Mouse (Mus musculus) ES-E14 (cell line): ENCODE results near the gene Arl4c. TPM values are rescaled to one million over a fixed set of nuclear protein-coding genes. Genes with fewer than 3 reads are reported as not detected.

Experiments
- DNase-seq: peaks from one replicate; pipeline ENCODE4 v3.0.0-alpha.2; 2013; ENCODE audit warnings: low read depth, low spot score
- H3K27ac ChIP-seq: 2 replicates; pipeline ENCODE4 v1.5.1; 2012; ENCODE audit warnings: low read depth, mild to moderate bottlenecking, low read length, moderate library complexity, mixed read lengths; ENCODE audit not compliant: poor library complexity, insufficient read depth, severe bottlenecking
- H3K36me3 ChIP-seq: 2 replicates; pipeline ENCODE4 v1.6.1; 2012; ENCODE audit warnings: mild to moderate bottlenecking, low read length, moderate library complexity, mixed read lengths; ENCODE audit not compliant: control insufficient read depth, poor library complexity, insufficient read depth, severe bottlenecking
- H3K4me1 ChIP-seq, 2 experiments: fragments of 150-350 bp in 1 of 2; sonication (generic) in 1 of 2; 2 replicates each; pipeline ENCODE4 v1.6.1; 2012; ENCODE audit warnings: low read length in 2 of 2, mild to moderate bottlenecking in 1 of 2, mixed read lengths in 1 of 2; ENCODE audit not compliant: control insufficient read depth in 2 of 2, insufficient read depth in 2 of 2, poor library complexity in 1 of 2
- H3K4me3 ChIP-seq, 2 experiments: fragments of 150-350 bp in 1 of 2; sonication (generic) in 1 of 2; 2 replicates each; pipeline ENCODE4 v1.5.1; 2012; ENCODE audit warnings: low read length in 2 of 2, low read depth in 1 of 2, mild to moderate bottlenecking in 1 of 2, mixed read lengths in 1 of 2; ENCODE audit not compliant: insufficient read depth in 1 of 2, poor library complexity in 1 of 2, severe bottlenecking in 1 of 2
- H3K9ac ChIP-seq: 2 replicates; pipeline ENCODE4 v1.6.1; 2012; ENCODE audit warnings: low read depth, mild to moderate bottlenecking, low read length, mixed read lengths; ENCODE audit not compliant: poor library complexity, insufficient read depth, severe bottlenecking
- H3K9me3 ChIP-seq: fragments of 150-350 bp; sonication (generic); 2 replicates; pipeline ENCODE4 v1.6.1; 2012; ENCODE audit warnings: low read depth, mild to moderate bottlenecking, low read length; ENCODE audit not compliant: control insufficient read depth, insufficient read depth
- CHD2 ChIP-seq: IDR thresholded peaks from 2 replicates; pipeline ENCODE4 v1.6.1; 2014; ENCODE audit warnings: mild to moderate bottlenecking, low read depth, low read length, inconsistent platforms
- HCFC1 ChIP-seq: IDR thresholded peaks from 2 replicates; pipeline ENCODE4 v1.6.1; 2012; ENCODE audit warnings: low read length, inconsistent platforms, borderline replicate concordance; ENCODE audit not compliant: insufficient read depth
- MAFK ChIP-seq: IDR thresholded peaks from 2 replicates; pipeline ENCODE4 v1.6.1; 2014; ENCODE audit warnings: mild to moderate bottlenecking, low read depth, low read length, inconsistent platforms; ENCODE audit not compliant: insufficient read depth
- ZC3H11A ChIP-seq: IDR thresholded peaks from 2 replicates; pipeline ENCODE4 v1.6.1; 2012; ENCODE audit warnings: low read depth, mild to moderate bottlenecking, inconsistent platforms, low read length, borderline replicate concordance
- ZNF384 ChIP-seq: IDR thresholded peaks from 2 replicates; pipeline ENCODE4 v1.6.1; 2012; ENCODE audit warnings: low read depth, low read length, inconsistent platforms
- in situ Hi-C, 2 experiments: fragments of 600-800 bp; cut with MboI; formaldehyde crosslinking; loops; one replicate each; pipeline ENCODE4 v1.15.1; 2025; ENCODE audit warnings: low sequenced_read_pairs in 2 of 2, inconsistent platforms in 1 of 2; ENCODE audit not compliant: unreplicated experiment in 2 of 2
- total RNA-seq: library from RNA; depleted of rRNA; stranded (reverse); fragments of 300-350 nt; gene quantifications from 2 replicates; pipeline ENCODE4 v1.2.3, GENCODE M21; 2012

The Arl4c gene
- total RNA-seq, 1 experiment: 37.7 TPM

DNA sequence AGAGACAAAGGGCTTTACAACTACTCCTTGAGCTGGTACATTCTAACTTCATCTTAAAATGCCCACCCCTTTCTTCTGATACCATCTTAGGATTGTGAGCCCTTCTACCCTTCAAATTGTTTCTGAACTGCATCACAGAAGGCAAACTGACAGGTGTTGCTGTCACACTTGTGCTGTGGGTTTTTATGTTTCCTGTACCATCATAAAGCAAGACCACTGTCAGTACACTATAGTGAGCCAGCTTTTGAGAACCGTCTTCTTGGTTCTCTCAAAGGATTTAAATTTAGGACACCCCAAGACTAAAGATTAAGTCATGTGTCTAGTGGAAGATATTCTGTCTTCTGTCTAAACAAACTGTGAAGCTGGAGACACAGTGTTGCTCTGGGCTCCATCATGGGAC is 17.3 kb downstream of the Arl4c start:
- in situ Hi-C loops: no loop called here
- no peak overlapping the region for H3K4me3 ChIP-seq
- no peak overlapping the region for H3K27ac ChIP-seq
- peaks cover 0 to 2% of the 10 kb centered on the region in 2 experiments; a peak in 1 of 4 replicates for H3K4me1 ChIP-seq
- no peaks in the 10 kb centered on the region for H3K36me3 ChIP-seq
- no peak for DNase-seq
- no peaks in the 10 kb centered on the region for H3K9me3 ChIP-seq
- TF ChIP-seq ZC3H11A: no peak
- TF ChIP-seq ZNF384: no peak
- no peak for TF ChIP-seq MAFK
- TF ChIP-seq CHD2: no peak
- TF ChIP-seq HCFC1: no peak
- no peak overlapping the region for H3K9ac ChIP-seq

DNA sequence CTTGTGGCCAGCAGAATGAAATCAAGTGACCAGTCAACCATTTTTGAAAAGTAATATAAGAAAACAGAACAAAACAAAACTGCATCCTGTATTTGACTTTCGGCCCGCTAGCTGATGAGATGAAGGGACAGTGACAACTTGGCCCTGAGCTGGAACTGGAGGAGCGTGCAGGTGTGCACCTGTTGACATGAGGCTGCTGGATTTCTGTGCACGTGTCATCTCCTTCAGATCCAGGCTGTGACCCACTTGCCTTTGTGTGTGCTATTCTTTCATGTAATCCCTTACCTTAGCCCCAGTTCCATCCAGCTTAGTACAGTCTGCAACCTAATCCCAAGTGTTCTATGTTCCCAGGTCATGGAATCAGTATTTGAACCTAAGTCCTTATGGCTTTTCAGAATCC is 20.4 kb downstream of the Arl4c start:
- Histone ChIP-seq H3K4me3 (no peak overlapping the region), H3K27ac (no peak overlapping the region), H3K9me3 (no peaks in the 10 kb centered on the region), H3K9ac (no peak overlapping the region), H3K4me1 (peaks cover 0 to 7% of the 10 kb centered on the region in 2 experiments; a peak in 1 of 4 replicates), H3K36me3 (no peaks in the 10 kb centered on the region)
- no peak for TF ChIP-seq CHD2
- no peak for TF ChIP-seq HCFC1
- no peak for TF ChIP-seq ZC3H11A
- TF ChIP-seq ZNF384: no peak
- no peak for TF ChIP-seq MAFK
- no peak for DNase-seq
- in situ Hi-C loops: no loop called here

DNA sequence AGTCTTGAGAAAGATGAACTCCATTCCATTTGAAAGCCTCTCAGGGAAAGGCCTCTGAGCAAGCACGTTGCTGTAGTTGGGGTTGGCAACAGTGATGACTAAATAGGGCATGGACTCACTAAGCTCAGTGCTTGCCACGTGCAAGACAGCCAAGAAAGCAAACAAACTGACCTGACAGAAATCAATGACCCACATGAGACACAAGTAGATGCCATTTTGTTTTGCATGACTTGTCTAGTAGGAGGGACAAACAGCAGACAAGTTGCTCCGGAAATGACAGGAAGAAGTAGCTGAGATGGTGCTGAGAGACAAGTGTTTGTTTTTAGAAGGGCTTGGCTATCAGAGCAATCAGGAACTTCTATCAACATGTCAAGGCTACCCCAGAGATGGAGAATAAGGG is 21.2 kb downstream of the Arl4c start:
- in situ Hi-C loops: no loop called here
- Histone ChIP-seq H3K4me1 (peaks cover 0 to 7% of the 10 kb centered on the region in 2 experiments; a peak in 1 of 4 replicates), H3K9me3 (no peaks in the 10 kb centered on the region), H3K4me3 (no peak overlapping the region), H3K9ac (no peak overlapping the region), H3K27ac (no peak overlapping the region), H3K36me3 (no peaks in the 10 kb centered on the region)
- no peak for TF ChIP-seq HCFC1
- TF ChIP-seq ZNF384: no peak
- no peak for TF ChIP-seq CHD2
- no peak for TF ChIP-seq MAFK
- no peak for TF ChIP-seq ZC3H11A
- no peak for DNase-seq

DNA sequence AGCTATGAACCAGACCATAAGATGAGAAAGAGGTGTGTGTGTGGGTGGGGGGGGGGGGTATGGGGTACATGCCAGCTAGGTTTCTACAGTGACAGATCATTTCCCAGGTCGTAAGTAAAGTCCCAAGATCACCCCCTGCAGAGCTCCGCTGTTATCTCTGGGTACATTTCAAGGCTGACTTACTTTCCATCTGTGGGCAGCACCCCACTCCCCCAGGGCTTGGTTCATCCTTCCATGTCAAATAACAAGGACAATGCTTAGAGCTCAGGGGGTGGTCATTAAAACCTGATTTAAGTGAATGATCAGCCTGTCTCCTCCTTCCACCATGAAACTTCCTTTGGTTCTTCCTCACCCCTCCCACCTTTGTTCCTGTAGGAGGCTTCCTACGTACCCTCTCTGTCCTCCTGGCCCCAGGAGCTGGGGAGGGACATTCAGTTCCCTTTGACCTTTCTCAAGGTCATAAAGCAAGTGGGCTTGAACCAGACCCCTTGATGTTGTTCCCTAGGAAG is 23.7 kb downstream of the Arl4c start:
- Histone ChIP-seq H3K9ac (no peak overlapping the region), H3K9me3 (no peaks in the 10 kb centered on the region), H3K36me3 (no peaks in the 10 kb centered on the region), H3K4me3 (no peak overlapping the region), H3K4me1 (peaks cover 0 to 7% of the 10 kb centered on the region in 2 experiments; a peak in 1 of 4 replicates), H3K27ac (no peak overlapping the region)
- DNase-seq: no peak
- TF ChIP-seq MAFK (no peak), HCFC1 (no peak), CHD2 (no peak), ZNF384 (no peak), ZC3H11A (no peak)
- in situ Hi-C loops: no loop called here

DNA sequence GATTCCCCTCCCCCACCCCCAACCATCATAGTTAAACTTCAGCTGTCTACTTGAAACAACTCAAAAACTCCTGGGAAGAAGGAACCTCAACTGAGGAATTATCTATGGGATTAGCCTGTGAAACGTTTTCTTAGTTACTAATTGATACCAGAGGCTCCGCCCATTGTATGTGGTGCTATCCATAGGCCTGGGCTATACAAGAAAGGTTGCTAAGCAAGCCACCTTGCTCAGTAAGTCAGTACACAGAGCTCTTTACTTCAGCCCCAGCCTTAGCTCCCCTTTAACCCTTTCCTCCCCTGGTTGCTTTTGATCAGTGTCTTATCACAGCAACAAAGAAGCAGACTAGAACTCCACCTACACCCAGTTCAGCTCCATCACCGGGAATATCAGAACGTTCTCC is 31.2 kb downstream of the Arl4c start:
- in situ Hi-C loops: no loop called here
- no peak overlapping the region for H3K4me3 ChIP-seq
- H3K36me3 ChIP-seq: no peaks in the 10 kb centered on the region
- peaks cover 0 to 26% of the 10 kb centered on the region in 2 experiments; a peak in 3 of 4 replicates for H3K4me1 ChIP-seq
- no peak overlapping the region for H3K27ac ChIP-seq
- TF ChIP-seq CHD2: no peak
- no peak for TF ChIP-seq HCFC1
- TF ChIP-seq ZC3H11A: no peak
- no peak for TF ChIP-seq ZNF384
- no peak for TF ChIP-seq MAFK
- no peak overlapping the region for H3K9ac ChIP-seq
- no peaks in the 10 kb centered on the region for H3K9me3 ChIP-seq
- no peak for DNase-seq
